Mouse (Mus musculus) cerebral cortex, adult 2 months (tissue): Measurements from ENCODE around the gene Gng5.

Experiments used
- WGBS: fragments of 180-500 bp; shearing (Covaris S2); methylation state at CpG from one replicate; pipeline ENCODE4 v1.1.7; 2018; 5-methylcytosine and 5-hydroxymethylcytosine counted together

The Gng5 gene

GRCm38 (mm10) chr3:146499431-146500002 is at the start of gene Gng5, which contains the start of gene Spata1:
Gng5 (plus strand) TSS chr3:146499807.
Spata1 (minus strand) TSS chr3:146499753.
- under 1% methylated on average over 50 of the region's 88 CpGs for WGBS

GRCm38 (mm10) chr3:146450371-146450841 is 49.2 kb upstream of the Gng5 start:
- WGBS: under 1% methylated on average over 29 of the region's 29 CpGs

GRCm38 (mm10) chr3:146451375-146451774 is 48.2 kb upstream of the Gng5 start:
- WGBS: 74% methylated on average over 5 of the region's 5 CpGs

GRCm38 (mm10) chr3:146462939-146463338 is 36.7 kb upstream of the Gng5 start:
- 71% methylated on average over 2 of the region's 2 CpGs for WGBS

GRCm38 (mm10) chr3:146469226-146469625 is 30.4 kb upstream of the Gng5 start:
- WGBS: 77% methylated on average over 2 of the region's 2 CpGs

- 84% methylated on average over 4 of the region's 4 CpGs for WGBS
Observed at GRCm38 (mm10) chr3:146472657-146473056, 26.9 kb upstream of the Gng5 start.

- WGBS: 66% methylated on average over 3 of the region's 3 CpGs
Observed at GRCm38 (mm10) chr3:146474428-146474827, 25.2 kb upstream of the Gng5 start.

GRCm38 (mm10) chr3:146482044-146482443 is 17.6 kb upstream of the Gng5 start:
- WGBS: 69% methylated on average over 2 of the region's 2 CpGs

GRCm38 (mm10) chr3:146486464-146486863 is 13.1 kb upstream of the Gng5 start:
- WGBS: 92% methylated on average over 4 of the region's 4 CpGs

GRCm38 (mm10) chr3:146494941-146495340 is 4.7 kb upstream of the Gng5 start:
- WGBS: 85% methylated on average over 8 of the region's 8 CpGs

- 7% methylated on average over 13 of the region's 13 CpGs for WGBS
Observed at GRCm38 (mm10) chr3:146498989-146499388, 618 bp upstream of the Gng5 start.

GRCm38 (mm10) chr3:146500003-146500809 is 599 bp downstream of the Gng5 start:
- WGBS: 1% methylated on average over 57 of the region's 57 CpGs

- 35% methylated on average over 5 of the region's 5 CpGs for WGBS
Observed at GRCm38 (mm10) chr3:146500810-146501201, 1.2 kb downstream of the Gng5 start.

GRCm38 (mm10) chr3:146501601-146502123 is 2.1 kb downstream of the Gng5 start:
- WGBS: 51% methylated on average over 5 of the region's 5 CpGs

GRCm38 (mm10) chr3:146506711-146507110 is 7.1 kb downstream of the Gng5 start:
- 96% methylated on average over 7 of the region's 7 CpGs for WGBS

GRCm38 (mm10) chr3:146520226-146520797 is 20.7 kb downstream of the Gng5 start:
- 15% methylated on average over 5 of the region's 5 CpGs for WGBS

GRCm38 (mm10) chr3:146520798-146521651 is 21.4 kb downstream of the Gng5 start, which contains the start of gene Rpf1:
Rpf1 (minus strand) TSS chr3:146521429.
- under 1% methylated on average over 72 of the region's 82 CpGs for WGBS

- WGBS: 7% methylated on average over 8 of the region's 8 CpGs
Observed at GRCm38 (mm10) chr3:146521652-146522020, 22.0 kb downstream of the Gng5 start.

GRCm38 (mm10) chr3:146528335-146528734 is 28.7 kb downstream of the Gng5 start:
- 64% methylated on average over 2 of the region's 2 CpGs for WGBS

- WGBS: 66% methylated on average over 6 of the region's 6 CpGs
Observed at GRCm38 (mm10) chr3:146534986-146535385, 35.4 kb downstream of the Gng5 start.

GRCm38 (mm10) chr3:146540521-146541273 is 41.1 kb downstream of the Gng5 start:
- 81% methylated on average over 4 of the region's 4 CpGs for WGBS
